Mouse (Mus musculus) gastrocnemius, postnatal 14 days (tissue): Measurements from ENCODE around the gene Sncg. TPM values are rescaled to one million over a fixed set of nuclear protein-coding genes. Genes with fewer than 3 reads are reported as not detected.

Experiments used
- DNase-seq: peaks from one replicate; pipeline ENCODE4 v3.0.0; 2021; ENCODE audit warnings: mixed read lengths
- intact Hi-C: fragments of 180-260 bp; cut with DNase I; formaldehyde crosslinking; loops from one replicate; pipeline ENCODE4 v1.15.1; 2025; ENCODE audit warnings: low total_unique reads
- total RNA-seq, 2 experiments: library from RNA; stranded (reverse); gene quantifications; 2 replicates each; pipeline ENCODE4 v1.2.3; 2021

Sncg gene
- total RNA-seq, 2 experiments from 2014 or later = 3.0 to 9.9 TPM

DNA sequence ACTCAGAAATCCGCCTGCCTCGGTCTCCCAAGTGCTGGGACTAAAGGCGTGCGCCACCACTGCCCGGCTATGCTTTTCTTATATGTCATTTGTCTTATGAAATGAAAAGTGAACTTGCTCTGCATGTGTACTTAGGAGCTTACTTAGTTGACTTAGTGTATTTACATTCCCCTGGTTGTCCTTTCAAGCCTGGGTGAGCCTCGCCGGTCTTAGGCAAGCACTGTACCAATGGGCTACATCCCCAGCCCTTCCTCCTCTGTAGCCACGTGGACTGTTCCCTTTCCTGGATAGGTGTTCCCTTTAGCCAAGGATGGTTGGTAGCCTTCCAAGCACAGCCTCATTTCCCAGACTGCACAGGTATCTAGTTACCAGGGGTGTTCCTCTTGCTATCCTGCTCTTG lies 25.6 kb downstream of the Sncg start:
- intact Hi-C loops = no loop called here
- DNase-seq = no peak

DNA sequence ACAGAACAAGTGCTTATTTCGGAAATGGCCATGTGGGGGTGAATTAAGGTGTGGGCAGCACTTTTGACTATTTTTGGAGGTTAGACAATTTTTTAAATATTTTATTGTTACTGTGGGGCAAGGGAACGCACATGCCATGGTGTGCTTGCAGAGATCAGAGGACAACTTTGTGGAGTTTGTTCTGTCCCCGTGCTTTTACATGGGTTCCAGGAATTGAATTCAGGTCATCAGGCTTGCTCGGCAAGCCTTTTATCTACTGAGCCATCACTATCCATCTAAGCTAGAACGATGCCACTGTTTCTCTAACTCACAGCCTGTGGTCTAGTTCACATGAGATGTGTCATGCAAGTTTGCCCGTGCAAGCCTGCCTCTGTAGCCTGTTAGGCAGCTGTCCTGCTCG lies 26.3 kb downstream of the Sncg start:
- DNase-seq = no peak
- intact Hi-C loops = no loop called here

DNA sequence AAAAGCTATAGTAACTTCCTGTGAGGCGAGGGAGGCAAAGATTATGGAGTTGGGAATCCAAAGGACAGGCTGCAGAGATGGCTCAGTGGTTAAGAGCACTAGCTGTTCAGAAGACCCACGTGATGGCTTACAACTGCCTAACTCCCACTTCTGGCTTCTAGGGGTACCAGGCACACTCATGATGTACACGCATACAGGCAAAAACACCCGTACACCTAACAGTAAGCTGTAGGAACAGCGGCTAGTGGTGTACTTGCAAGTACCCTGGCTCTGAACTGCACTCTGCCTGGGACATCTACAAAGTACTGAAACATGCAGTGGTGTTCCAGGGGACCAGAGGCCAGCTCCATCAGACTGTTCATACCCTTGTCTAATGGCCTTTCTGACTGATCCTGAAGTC lies 27.5 kb downstream of the Sncg start:
- no peak for DNase-seq
- intact Hi-C loops = no loop called here

DNA sequence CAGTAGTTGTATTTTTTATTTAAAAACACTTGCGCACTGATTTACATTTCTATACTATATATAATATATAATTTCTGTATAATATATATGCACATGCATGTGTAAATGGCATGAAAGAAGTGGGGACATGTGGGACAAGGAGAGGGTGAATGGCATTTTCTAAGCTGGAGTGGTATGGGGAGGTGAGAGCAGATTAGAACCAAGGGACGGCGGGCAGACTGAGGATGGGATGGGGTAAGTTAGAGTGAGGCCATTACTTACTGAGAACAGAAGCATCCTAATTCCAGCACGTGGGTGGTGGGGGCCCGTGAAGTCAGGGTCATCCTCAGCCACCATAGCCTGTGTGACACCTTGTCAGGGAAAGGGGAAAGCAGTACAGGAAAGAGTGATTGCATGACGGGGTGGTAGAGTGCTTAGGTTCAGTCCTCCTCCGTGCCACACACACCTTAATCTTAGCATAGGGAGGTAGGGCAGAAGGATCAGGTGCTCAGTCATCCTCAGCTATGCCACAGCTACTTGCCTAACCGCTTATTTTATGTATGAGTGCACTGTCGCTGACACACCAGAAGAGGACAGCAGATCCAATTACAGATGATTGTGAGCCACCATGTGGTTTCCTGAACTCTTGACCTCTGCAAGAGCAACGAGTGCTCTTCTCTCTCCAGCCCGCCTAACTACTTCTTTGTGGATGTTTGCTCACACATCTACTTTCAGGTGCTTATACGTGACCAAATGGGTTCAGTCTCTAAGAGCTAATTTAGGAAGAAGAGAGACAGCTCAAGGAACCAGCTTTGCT lies 28.6 kb downstream of the Sncg start:
- intact Hi-C loops = no loop called here
- no peak for DNase-seq

DNA sequence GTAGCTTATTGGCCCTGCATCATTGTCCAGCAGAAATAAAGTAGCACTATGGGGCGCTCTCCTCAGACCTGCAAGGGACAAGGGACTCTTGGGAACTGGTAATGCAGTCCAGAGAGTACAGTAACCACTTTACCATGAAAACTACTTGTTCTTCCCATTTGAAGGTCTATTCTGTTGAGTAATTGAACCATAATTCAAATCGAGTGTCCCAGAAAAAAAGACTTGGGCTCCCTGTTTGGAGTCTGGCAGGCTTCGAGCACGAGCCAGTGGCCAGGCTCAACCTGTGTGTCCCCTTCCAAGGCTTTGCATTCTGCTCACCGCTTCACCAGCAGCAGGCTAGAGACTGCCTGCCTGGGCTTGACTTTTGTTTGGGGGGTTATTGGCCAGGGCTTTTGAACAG lies 30.2 kb downstream of the Sncg start:
- DNase-seq = no peak
- intact Hi-C loops = no loop called here

- no peak for DNase-seq
- intact Hi-C loops = no loop called here
These were observed 31.5 kb downstream of the Sncg start for GRCm38 (mm10) chr14:34343078-34343477.

GRCm38 (mm10) chr14:34341993-34342392 lies 32.6 kb downstream of the Sncg start:
- intact Hi-C loops = no loop called here
- DNase-seq = no peak

DNA sequence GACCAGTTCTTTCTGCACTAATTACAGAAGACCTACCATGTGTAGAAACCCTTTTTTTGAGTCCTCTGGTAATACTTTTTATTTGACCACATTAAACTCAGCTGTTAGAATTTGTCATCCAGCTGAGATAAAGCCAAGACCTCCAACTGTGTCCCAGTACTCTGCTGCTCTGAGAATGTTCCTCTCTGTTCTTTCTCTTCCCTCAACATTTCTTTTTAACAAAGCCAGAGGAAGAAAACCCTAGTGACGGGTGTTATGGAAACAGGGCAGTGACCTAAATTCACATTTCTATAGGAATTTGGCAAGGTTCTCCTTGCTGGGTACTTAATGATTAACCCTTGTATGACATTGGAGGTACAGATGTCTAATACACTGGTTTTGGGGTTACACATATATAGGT lies 35.1 kb downstream of the Sncg start:
- intact Hi-C loops = no loop called here

GRCm38 (mm10) chr14:34332476-34332875 lies 42.1 kb downstream of the Sncg start:
- no peak for DNase-seq
- intact Hi-C loops = no loop called here

More for the DNA sequence above, 35.1 kb downstream of the Sncg start:
- no peak for DNase-seq

DNA sequence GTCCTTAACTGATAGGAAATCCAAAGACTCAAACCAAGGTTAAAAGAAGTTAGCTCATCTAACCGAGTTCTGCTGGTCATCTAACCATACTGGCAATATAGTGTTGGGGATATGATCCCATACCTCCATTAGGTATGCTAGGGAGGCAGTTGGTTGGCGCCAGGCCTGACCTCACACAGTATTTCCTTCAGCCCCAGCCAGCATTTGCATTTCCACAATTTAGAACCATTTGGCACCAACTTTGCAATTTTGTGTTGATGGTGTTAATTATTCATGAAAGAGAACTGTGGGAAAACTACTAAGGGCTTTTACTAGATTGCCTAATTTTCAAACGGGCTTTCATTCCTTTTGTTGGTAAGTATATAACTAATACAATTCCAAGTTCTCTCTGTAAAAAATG lies 42.7 kb downstream of the Sncg start:
- no peak for DNase-seq

DNA sequence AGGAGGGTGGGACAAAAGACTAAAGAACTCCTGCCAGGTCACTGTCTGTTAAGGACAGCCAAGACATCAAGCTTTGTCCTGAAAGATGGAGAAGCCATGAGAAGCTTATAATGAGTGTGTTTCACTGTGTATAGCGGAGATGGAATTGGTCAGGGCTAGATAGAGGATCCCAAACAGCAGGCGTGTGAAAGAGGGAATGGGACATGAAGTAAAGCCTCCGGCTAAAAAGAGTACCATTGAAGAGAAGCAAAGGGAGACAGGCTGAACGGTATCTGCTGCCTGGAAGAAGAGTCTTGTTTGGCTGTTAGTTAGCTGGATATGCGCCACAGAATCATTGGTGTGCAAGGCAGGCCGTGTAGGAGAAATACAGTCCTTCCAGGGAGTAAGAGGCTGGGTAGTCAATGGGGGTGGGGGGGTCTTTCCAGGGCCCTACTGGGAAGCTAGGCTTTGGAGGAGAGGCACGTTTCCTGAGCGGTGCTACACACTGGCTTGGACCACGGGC lies 43.9 kb downstream of the Sncg start:
- intact Hi-C loops = no loop called here
- DNase-seq = no peak

More for the DNA sequence above, 42.7 kb downstream of the Sncg start:
- intact Hi-C loops = no loop called here

- intact Hi-C loops = no loop called here
- no peak for DNase-seq
These were observed 47.0 kb downstream of the Sncg start for GRCm38 (mm10) chr14:34327618-34328017.

- DNase-seq = no peak
- intact Hi-C loops = no loop called here
These were observed 48.0 kb downstream of the Sncg start for GRCm38 (mm10) chr14:34326606-34327005.

- intact Hi-C loops = no loop called here
- no peak for DNase-seq
These were observed 51.0 kb downstream of the Sncg start for GRCm38 (mm10) chr14:34323576-34324085.

Other genes starting within 250 kb of the Sncg start
- gene Npy4r, start 222.3 kb downstream of the Sncg start, total RNA-seq = under 1 TPM; 0.09 to 0.23 TPM
- under 1 TPM; 0.16 to 0.86 TPM for gene Gprin2, start 173.1 kb downstream of the Sncg start, total RNA-seq
- under 1 TPM; 0.78 to 0.82 TPM for gene Syt15, start 155.2 kb downstream of the Sncg start, total RNA-seq
- gene Shld2, start 64.3 kb downstream of the Sncg start, total RNA-seq = 1 to 10 TPM; 6.8 to 7.0 TPM
- gene Glud1, start 64.1 kb downstream of the Sncg start, total RNA-seq = 100 to 1,000 TPM; 110 to 129 TPM
- under 1 TPM in 1 of 2 experiments, not detected in 1; 0.66 TPM for gene Fam25c, start 19.4 kb downstream of the Sncg start, total RNA-seq
- gene Mmrn2, start 676 bp upstream of the Sncg start, total RNA-seq = 10 to 100 TPM; 16.6 to 20.1 TPM
- gene Bmpr1a, start 128.6 kb upstream of the Sncg start, total RNA-seq = 10 to 100 TPM; 65.3 to 69.9 TPM
- gene 9230112D13Rik, start 148.0 kb upstream of the Sncg start, total RNA-seq = not detected
- gene Ldb3, start 213.9 kb upstream of the Sncg start, total RNA-seq = 1,000 to 10,000 TPM; 1,741 to 1,856 TPM
- not detected for gene Opn4, start 225.4 kb upstream of the Sncg start, total RNA-seq